Mouse (Mus musculus): ENCODE results near the gene Errfi1. TPM values are rescaled to one million over a fixed set of nuclear protein-coding genes. Genes with fewer than 3 reads are reported as not detected.

The Errfi1 gene
- total RNA-seq, 1 experiment from 2014 or later, result 2.5 TPM

DNA sequence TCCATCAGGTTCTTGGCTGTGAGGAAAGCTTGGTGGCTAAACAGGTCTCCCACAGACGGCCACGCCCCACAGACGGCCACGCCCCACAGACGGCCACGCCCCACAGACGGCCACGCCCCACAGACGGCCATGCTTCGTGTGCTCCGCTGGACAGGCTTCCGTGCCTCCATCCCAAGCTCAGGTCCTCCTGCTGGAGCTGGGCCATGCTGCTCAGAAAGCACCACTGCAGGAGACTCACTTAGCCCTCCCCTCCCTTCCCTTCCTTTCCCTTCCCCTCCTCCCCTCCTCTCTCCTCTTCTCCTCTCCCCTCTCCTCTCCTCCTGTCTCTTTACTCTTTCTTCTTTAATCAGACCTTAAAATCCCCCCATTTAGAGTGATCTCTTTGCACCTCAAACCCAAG is 16.8 kb upstream of the Errfi1 start:
- ATAC-seq (replicated peaks in 1 of 2; ENCODE audit: insufficient read depth in 1 of 2, low FRiP score in 2 of 2, low TSS enrichment in 1 of 2, low read depth in 1 of 2, poor library complexity in 2 of 2, severe bottlenecking in 2 of 2), result no peak

GRCm38 (mm10) chr4:150837458-150837857 is 16.3 kb upstream of the Errfi1 start:
- peak in 1 of 2 experiments; percentile 29; a peak in 1 of 4 replicates for ATAC-seq (replicated peaks in 1 of 2; ENCODE audit: insufficient read depth in 1 of 2, low FRiP score in 2 of 2, low TSS enrichment in 1 of 2, low read depth in 1 of 2, poor library complexity in 2 of 2, severe bottlenecking in 2 of 2)

DNA sequence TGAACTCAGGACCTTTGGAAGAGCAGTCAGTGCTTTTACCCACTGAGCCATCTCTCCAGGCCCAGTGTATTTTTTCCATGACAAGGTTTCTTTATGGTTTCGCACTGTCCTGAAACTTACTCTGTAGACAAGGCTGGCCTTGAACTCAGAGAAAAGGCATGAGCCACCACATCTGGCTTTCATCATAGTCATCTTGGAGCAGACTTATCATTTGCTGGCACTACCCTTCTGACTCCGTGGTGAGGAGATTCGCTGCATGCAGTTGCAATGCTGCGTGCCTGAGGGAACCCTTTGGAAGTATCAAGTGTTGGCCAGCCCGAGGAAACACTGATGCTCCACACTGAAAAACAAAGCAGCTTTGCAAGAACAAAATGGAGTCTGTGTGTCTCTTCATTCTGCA is 11.7 kb upstream of the Errfi1 start:
- ATAC-seq (replicated peaks in 1 of 2; ENCODE audit: insufficient read depth in 1 of 2, low FRiP score in 2 of 2, low TSS enrichment in 1 of 2, low read depth in 1 of 2, poor library complexity in 2 of 2, severe bottlenecking in 2 of 2), result no peak

GRCm38 (mm10) chr4:150843181-150843580 is 10.5 kb upstream of the Errfi1 start:
- ATAC-seq (replicated peaks in 1 of 2; ENCODE audit: insufficient read depth in 1 of 2, low FRiP score in 2 of 2, low TSS enrichment in 1 of 2, low read depth in 1 of 2, poor library complexity in 2 of 2, severe bottlenecking in 2 of 2), result no peak

DNA sequence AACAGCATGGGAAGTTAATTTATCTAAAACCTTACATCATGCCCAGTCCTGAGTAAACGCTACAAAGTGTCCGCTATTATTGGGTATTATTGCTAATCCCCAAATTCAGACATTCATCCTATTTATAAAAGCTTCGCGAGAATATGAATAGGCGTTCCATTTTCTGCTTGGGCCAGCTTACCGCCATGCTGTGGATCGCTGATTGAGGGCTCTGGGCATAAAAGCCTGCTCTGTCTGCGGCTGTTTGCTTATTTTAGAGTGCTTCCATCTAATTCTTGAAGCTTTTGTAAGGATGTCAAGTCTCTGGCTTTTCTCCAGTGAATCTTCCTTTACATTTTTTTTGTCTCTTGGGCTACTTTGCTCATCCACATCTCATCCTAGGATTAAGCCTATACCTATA is 7.4 kb upstream of the Errfi1 start:
- no peak for ATAC-seq (replicated peaks in 1 of 2; ENCODE audit: insufficient read depth in 1 of 2, low FRiP score in 2 of 2, low TSS enrichment in 1 of 2, low read depth in 1 of 2, poor library complexity in 2 of 2, severe bottlenecking in 2 of 2)

DNA sequence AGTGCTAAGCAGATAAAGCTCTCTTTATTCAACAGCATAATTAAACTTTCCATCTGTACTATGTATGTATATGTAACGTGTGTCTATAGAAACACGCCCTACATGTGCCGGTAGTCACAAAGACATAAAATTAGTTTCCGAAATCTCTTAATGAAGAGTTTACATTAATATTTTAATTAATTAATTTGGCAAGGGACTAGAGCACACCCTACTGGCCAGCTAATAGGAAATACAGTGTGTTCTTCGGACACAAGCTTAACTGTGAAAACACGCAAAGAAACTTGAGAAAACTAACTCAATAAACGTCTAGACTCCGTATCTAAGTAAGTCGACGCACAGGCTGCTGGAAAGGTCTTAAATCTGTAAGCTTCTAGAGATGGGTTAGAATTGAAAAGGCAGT is 3.8 kb upstream of the Errfi1 start:
- no peak for ATAC-seq (replicated peaks in 1 of 2; ENCODE audit: insufficient read depth in 1 of 2, low FRiP score in 2 of 2, low TSS enrichment in 1 of 2, low read depth in 1 of 2, poor library complexity in 2 of 2, severe bottlenecking in 2 of 2)

DNA sequence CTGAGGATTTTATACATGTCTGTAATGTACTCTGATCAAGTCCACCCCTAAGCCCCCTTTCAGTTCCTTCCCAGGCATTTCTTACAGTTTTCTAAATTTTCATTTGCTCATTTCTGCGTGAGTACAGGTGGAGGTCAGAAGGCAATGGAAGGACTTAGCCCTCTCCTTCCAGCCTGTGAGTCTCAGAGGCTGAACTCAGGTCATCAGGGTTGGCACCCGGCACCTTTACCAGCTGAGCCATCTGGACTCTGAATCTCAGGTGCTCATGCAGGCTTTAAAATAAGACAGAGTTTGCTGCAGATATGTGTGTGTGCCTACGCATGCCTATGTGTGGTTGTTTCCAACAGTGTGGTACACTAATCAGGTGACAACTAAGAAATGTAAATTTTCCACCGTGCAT is 2.8 kb upstream of the Errfi1 start:
- ATAC-seq (replicated peaks in 1 of 2; ENCODE audit: insufficient read depth in 1 of 2, low FRiP score in 2 of 2, low TSS enrichment in 1 of 2, low read depth in 1 of 2, poor library complexity in 2 of 2, severe bottlenecking in 2 of 2), result no peak

- no peak for ATAC-seq (replicated peaks in 1 of 2; ENCODE audit: insufficient read depth in 1 of 2, low FRiP score in 2 of 2, low TSS enrichment in 1 of 2, low read depth in 1 of 2, poor library complexity in 2 of 2, severe bottlenecking in 2 of 2)
Observed at GRCm38 (mm10) chr4:150852045-150852444, 1.7 kb upstream of the Errfi1 start.

- no peak for ATAC-seq (replicated peaks in 1 of 2; ENCODE audit: insufficient read depth in 1 of 2, low FRiP score in 2 of 2, low TSS enrichment in 1 of 2, low read depth in 1 of 2, poor library complexity in 2 of 2, severe bottlenecking in 2 of 2)
Observed at GRCm38 (mm10) chr4:150852479-150852878, 1.2 kb upstream of the Errfi1 start.

- peak; percentile 81 to 95 for ATAC-seq (replicated peaks in 1 of 2; ENCODE audit: insufficient read depth in 1 of 2, low FRiP score in 2 of 2, low TSS enrichment in 1 of 2, low read depth in 1 of 2, poor library complexity in 2 of 2, severe bottlenecking in 2 of 2)
Observed at GRCm38 (mm10) chr4:150854839-150855246, 1.1 kb downstream of the Errfi1 start.

- ATAC-seq (replicated peaks in 1 of 2; ENCODE audit: insufficient read depth in 1 of 2, low FRiP score in 2 of 2, low TSS enrichment in 1 of 2, low read depth in 1 of 2, poor library complexity in 2 of 2, severe bottlenecking in 2 of 2), result no peak
Observed at GRCm38 (mm10) chr4:150855346-150855745, 1.6 kb downstream of the Errfi1 start.

GRCm38 (mm10) chr4:150860526-150860925 is 6.8 kb downstream of the Errfi1 start:
- no peak for ATAC-seq (replicated peaks in 1 of 2; ENCODE audit: insufficient read depth in 1 of 2, low FRiP score in 2 of 2, low TSS enrichment in 1 of 2, low read depth in 1 of 2, poor library complexity in 2 of 2, severe bottlenecking in 2 of 2)

- no peak for ATAC-seq (replicated peaks in 1 of 2; ENCODE audit: insufficient read depth in 1 of 2, low FRiP score in 2 of 2, low TSS enrichment in 1 of 2, low read depth in 1 of 2, poor library complexity in 2 of 2, severe bottlenecking in 2 of 2)
Observed at GRCm38 (mm10) chr4:150861161-150861560, 7.4 kb downstream of the Errfi1 start.

- ATAC-seq (replicated peaks in 1 of 2; ENCODE audit: insufficient read depth in 1 of 2, low FRiP score in 2 of 2, low TSS enrichment in 1 of 2, low read depth in 1 of 2, poor library complexity in 2 of 2, severe bottlenecking in 2 of 2), result no peak
Observed at GRCm38 (mm10) chr4:150862626-150863375, 9.1 kb downstream of the Errfi1 start.

GRCm38 (mm10) chr4:150865371-150865770 is 11.7 kb downstream of the Errfi1 start:
- 0 out of 4 replicates have a peak, but pooled peaks have one; percentile 21 to 37 for ATAC-seq (replicated peaks in 1 of 2; ENCODE audit: insufficient read depth in 1 of 2, low FRiP score in 2 of 2, low TSS enrichment in 1 of 2, low read depth in 1 of 2, poor library complexity in 2 of 2, severe bottlenecking in 2 of 2)

GRCm38 (mm10) chr4:150866069-150866468 is 12.3 kb downstream of the Errfi1 start:
- ATAC-seq (replicated peaks in 1 of 2; ENCODE audit: insufficient read depth in 1 of 2, low FRiP score in 2 of 2, low TSS enrichment in 1 of 2, low read depth in 1 of 2, poor library complexity in 2 of 2, severe bottlenecking in 2 of 2), result no peak

GRCm38 (mm10) chr4:150866494-150866893 is 12.8 kb downstream of the Errfi1 start:
- ATAC-seq (replicated peaks in 1 of 2; ENCODE audit: insufficient read depth in 1 of 2, low FRiP score in 2 of 2, low TSS enrichment in 1 of 2, low read depth in 1 of 2, poor library complexity in 2 of 2, severe bottlenecking in 2 of 2), result no peak

DNA sequence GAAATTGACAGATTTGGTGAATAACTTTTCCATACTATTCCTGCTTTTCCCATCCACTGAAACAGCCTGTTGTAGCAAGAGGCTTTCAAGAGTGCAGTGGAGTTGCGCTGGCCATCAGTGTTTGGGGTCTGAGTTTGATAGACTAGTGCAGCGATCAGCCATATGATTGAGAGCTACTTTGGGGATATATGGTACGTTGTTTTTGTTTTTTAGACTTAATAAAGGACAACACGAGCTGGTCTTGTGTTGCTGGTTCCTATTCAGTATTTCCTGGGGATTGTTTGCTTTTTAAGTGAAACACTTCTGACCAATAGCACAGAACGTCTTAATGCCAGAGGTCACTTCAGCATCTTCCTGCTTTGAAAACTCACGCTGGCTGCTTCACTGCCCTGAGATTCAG is 14.4 kb downstream of the Errfi1 start:
- ATAC-seq (replicated peaks in 1 of 2; ENCODE audit: insufficient read depth in 1 of 2, low FRiP score in 2 of 2, low TSS enrichment in 1 of 2, low read depth in 1 of 2, poor library complexity in 2 of 2, severe bottlenecking in 2 of 2), result no peak

GRCm38 (mm10) chr4:150868859-150869258 is 15.1 kb downstream of the Errfi1 start:
- no peak for ATAC-seq (replicated peaks in 1 of 2; ENCODE audit: insufficient read depth in 1 of 2, low FRiP score in 2 of 2, low TSS enrichment in 1 of 2, low read depth in 1 of 2, poor library complexity in 2 of 2, severe bottlenecking in 2 of 2)

Data from hematopoietic stem cell, adult 5-6 weeks (primary cell).